Mouse (Mus musculus) spleen, adult 2 months (tissue): ENCODE measurements around the gene Nfkbib. TPM values are rescaled to one million over a fixed set of nuclear protein-coding genes. Genes with fewer than 3 reads are reported as not detected.

Experiments used
- DNase-seq, 2 experiments: peaks; one replicate each; pipeline versions ENCODE4 v3.0.0 to v3.0.0-alpha.2; 2012 to 2021; ENCODE audit warnings: low spot score in 2 of 2, low read depth in 1 of 2
- H3K27ac ChIP-seq: fragments of 200-500 bp; 2 replicates; pipeline ENCODE4 v1.5.1; 2012; ENCODE audit warnings: low read length, inconsistent platforms; ENCODE audit not compliant: insufficient read depth
- H3K27me3 ChIP-seq: fragments of 200-500 bp; 2 replicates; pipeline ENCODE4 v1.6.1; 2012; ENCODE audit warnings: mild to moderate bottlenecking, moderate library complexity, low read length, inconsistent platforms; ENCODE audit not compliant: control insufficient read depth, insufficient read depth
- H3K36me3 ChIP-seq: fragments of 200-500 bp; 2 replicates; pipeline ENCODE4 v1.6.1; 2012; ENCODE audit warnings: mild to moderate bottlenecking, low read length, inconsistent platforms; ENCODE audit not compliant: control insufficient read depth, insufficient read depth
- H3K4me1 ChIP-seq: fragments of 200-500 bp; 2 replicates; pipeline ENCODE4 v1.6.1; 2011; ENCODE audit warnings: inconsistent platforms; ENCODE audit not compliant: control insufficient read depth, insufficient read depth, insufficient read length
- H3K4me3 ChIP-seq: fragments of 200-500 bp; 2 replicates; pipeline ENCODE4 v1.5.1; 2011; ENCODE audit warnings: mild to moderate bottlenecking, inconsistent platforms; ENCODE audit not compliant: insufficient read depth, insufficient read length; ENCODE audit errors: extremely low read depth
- CTCF ChIP-seq: fragments of 200-500 bp; IDR thresholded peaks from 2 replicates; pipeline ENCODE4 v1.5.1; 2011; ENCODE audit warnings: mild to moderate bottlenecking, inconsistent platforms; ENCODE audit not compliant: insufficient read depth, insufficient read length, insufficient replicate concordance; ENCODE audit errors: extremely low read depth
- POLR2A ChIP-seq: fragments of 200-500 bp; IDR thresholded peaks from 2 replicates; pipeline ENCODE4 v1.6.1; 2011; ENCODE audit warnings: low read depth, low read length, inconsistent platforms
- WGBS: fragments of 180-500 bp; shearing (Covaris S2); methylation state at CpG from one replicate; pipeline ENCODE4 v1.1.7; 2018; 5-methylcytosine and 5-hydroxymethylcytosine counted together
- polyA plus RNA-seq: library from polyadenylated mRNA; depleted of rRNA; stranded (reverse); fragments of >200 nt; gene quantifications from 2 replicates; pipeline ENCODE4 v1.2.3, GENCODE M21; 2012

Nfkbib gene
- polyA plus RNA-seq, 1 experiment = 51.1 TPM

GRCm38 (mm10) chr7:28808221-28808941 is 41.1 kb upstream of the Nfkbib start, which contains the start of gene Hnrnpl:
Gene Hnrnpl (plus strand): TSS chr7:28808541.
- Histone ChIP-seq H3K36me3 (peaks cover 9% of the 10 kb centered on the region), H3K27me3 (no peaks in the 10 kb centered on the region), H3K27ac (peak within 1 kb of the TSS; percentile 98), H3K4me1 (peaks cover 14% of the 10 kb centered on the region; the same call in 1 of the 2 replicates), H3K4me3 (peak within 1 kb of the TSS; percentile 88)
- WGBS = 3% methylated on average over 34 of the region's 35 CpGs
- no peak for TF ChIP-seq CTCF
- TF ChIP-seq POLR2A = peak; percentile 42
- peak in 1 of 2 experiments; percentile 58 for DNase-seq

- TF ChIP-seq CTCF = no peak
- no peak for TF ChIP-seq POLR2A
- DNase-seq = no peak
- Histone ChIP-seq H3K4me3 (peak overlapping the region; percentile 88; the same call in 1 of the 2 replicates), H3K36me3 (peaks cover 5% of the 10 kb centered on the region), H3K27me3 (no peaks in the 10 kb centered on the region), H3K4me1 (peaks cover 19% of the 10 kb centered on the region; the same call in 1 of the 2 replicates), H3K27ac (peak overlapping the region; percentile 98)
- 60% methylated on average over 6 of the region's 8 CpGs for WGBS
Measured at GRCm38 (mm10) chr7:28807641-28808220, 40.4 kb upstream of the Nfkbib start.

- Histone ChIP-seq H3K4me1 (peaks cover 16% of the 10 kb centered on the region; the same call in 1 of the 2 replicates), H3K27ac (no peak overlapping the region), H3K4me3 (no peak overlapping the region), H3K36me3 (no peaks in the 10 kb centered on the region), H3K27me3 (no peaks in the 10 kb centered on the region)
- no peak for TF ChIP-seq CTCF
- TF ChIP-seq POLR2A = no peak
- DNase-seq = peak in 1 of 2 experiments; percentile 45
- WGBS = 54% methylated on average over 4 of the region's 4 CpGs
Measured at GRCm38 (mm10) chr7:28806869-28807268, 39.6 kb upstream of the Nfkbib start.

GRCm38 (mm10) chr7:28803756-28804155 is 36.4 kb upstream of the Nfkbib start:
- 65% methylated on average over 4 of the region's 4 CpGs for WGBS
- no peak for DNase-seq
- TF ChIP-seq CTCF (no peak), POLR2A (no peak)
- H3K36me3 ChIP-seq = peaks cover 2% of the 10 kb centered on the region; the same call in 1 of the 2 replicates
- no peaks in the 10 kb centered on the region for H3K27me3 ChIP-seq
- no peak overlapping the region for H3K27ac ChIP-seq
- no peak overlapping the region for H3K4me3 ChIP-seq
- peaks cover 16% of the 10 kb centered on the region; the same call in 1 of the 2 replicates for H3K4me1 ChIP-seq

- peak overlapping the region; percentile 55 for H3K27ac ChIP-seq
- no peak overlapping the region for H3K4me3 ChIP-seq
Measured at GRCm38 (mm10) chr7:28802846-28803588, 35.7 kb upstream of the Nfkbib start.

GRCm38 (mm10) chr7:28801901-28802670 is 34.8 kb upstream of the Nfkbib start:
- Histone ChIP-seq H3K27me3 (no peaks in the 10 kb centered on the region), H3K36me3 (peaks cover 8% of the 10 kb centered on the region), H3K27ac (peak overlapping the region; percentile 48), H3K4me1 (peaks cover 11% of the 10 kb centered on the region; the same call in 1 of the 2 replicates), H3K4me3 (no peak overlapping the region)
- TF ChIP-seq POLR2A (no peak), CTCF (no peak)
- no peak for DNase-seq
- 59% methylated on average over 10 of the region's 10 CpGs for whole genome bisulfite sequencing

More at GRCm38 (mm10) chr7:28802846-28803588, 35.7 kb upstream of the Nfkbib start:
- Histone ChIP-seq H3K27me3 (no peaks in the 10 kb centered on the region), H3K36me3 (peaks cover 5% of the 10 kb centered on the region), H3K4me1 (peaks cover 12% of the 10 kb centered on the region; the same call in 1 of the 2 replicates)
- 28% methylated on average over 10 of the region's 10 CpGs for WGBS
- TF ChIP-seq POLR2A = no peak
- TF ChIP-seq CTCF = no peak
- peak in 1 of 2 experiments; percentile 42 for DNase-seq
